Mouse (Mus musculus): ENCODE data around the gene Sstr3.

The Sstr3 gene

DNA sequence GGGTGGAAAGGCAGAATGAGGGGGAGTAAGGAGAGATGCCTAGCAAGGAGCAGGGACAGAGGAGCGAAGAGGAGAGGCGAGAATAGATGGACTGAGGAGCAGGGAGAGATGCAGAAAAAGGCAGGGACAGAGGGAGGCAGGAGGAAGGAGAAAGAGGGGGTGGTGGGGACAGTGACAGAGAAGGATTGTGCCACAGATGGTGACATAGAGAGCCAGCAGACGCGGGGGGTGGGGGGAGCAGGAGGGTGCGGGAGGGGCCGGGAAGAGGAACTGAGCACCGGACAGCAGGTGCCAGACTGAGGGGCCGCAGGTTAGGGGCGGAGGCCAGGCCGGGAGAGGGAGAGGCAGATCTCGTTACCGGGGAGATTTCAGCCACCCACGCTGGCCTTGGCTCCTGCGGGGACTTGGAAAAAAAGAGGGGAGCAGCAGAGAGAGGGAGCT is at the start of gene Sstr3:
TSS of gene Sstr3 (minus strand) at position 125 of the 441 bp plus-strand sequence.
- DNase-seq (ENCODE audit: low spot score), result no peak

DNA sequence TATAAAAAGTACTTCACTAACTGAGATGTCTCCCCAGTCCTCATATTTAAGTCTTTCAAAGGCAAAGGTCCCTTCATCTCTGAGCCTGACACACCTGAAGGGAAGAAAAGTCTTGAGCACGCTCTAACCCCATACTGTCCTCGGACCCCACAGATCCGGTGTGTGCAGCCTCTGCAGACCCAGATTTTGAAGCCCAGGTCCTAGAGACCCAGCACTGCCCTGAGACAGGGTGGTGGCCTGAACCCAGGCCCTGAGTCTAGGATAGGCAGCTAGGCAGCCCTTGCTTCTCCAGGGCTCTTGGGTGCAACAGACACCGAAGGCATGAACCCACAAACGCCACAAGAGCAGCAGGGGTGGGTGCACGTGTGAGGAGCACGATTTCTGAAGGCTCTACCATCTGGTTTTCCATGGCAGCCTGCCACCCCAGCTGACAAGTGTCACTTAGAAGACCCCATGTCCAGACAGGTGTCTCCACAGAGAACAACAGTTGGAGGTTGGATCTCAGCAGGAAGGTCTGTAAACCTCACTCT is 49.5 kb upstream of the Sstr3 start:
- no peak for DNase-seq (ENCODE audit: low spot score)

DNA sequence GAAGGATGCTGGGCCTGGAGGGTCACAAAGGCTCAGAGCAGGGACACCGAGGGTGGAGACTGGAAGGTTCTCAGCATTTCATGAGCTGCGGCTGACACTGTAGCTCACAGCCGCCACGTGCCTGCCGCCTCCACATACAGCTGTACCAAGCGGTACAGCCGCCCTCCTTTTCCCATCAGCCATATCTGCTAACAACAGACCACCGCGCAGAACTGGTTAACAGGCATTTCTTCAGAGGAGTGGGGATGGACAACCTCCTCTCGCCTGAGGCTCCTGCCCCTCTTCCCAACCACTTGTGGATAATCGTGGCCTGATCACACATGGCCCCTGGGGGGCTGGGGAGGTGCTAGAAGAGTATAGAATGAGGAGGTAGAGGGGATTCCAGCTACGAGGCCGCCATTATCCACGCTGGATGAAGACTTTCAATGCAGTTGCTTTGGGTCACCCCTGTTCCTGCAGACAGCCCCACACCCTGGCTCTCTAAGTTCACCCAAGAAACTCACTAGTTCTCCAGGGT is 48.0 kb upstream of the Sstr3 start:
- DNase-seq (ENCODE audit: low spot score), result no peak

DNA sequence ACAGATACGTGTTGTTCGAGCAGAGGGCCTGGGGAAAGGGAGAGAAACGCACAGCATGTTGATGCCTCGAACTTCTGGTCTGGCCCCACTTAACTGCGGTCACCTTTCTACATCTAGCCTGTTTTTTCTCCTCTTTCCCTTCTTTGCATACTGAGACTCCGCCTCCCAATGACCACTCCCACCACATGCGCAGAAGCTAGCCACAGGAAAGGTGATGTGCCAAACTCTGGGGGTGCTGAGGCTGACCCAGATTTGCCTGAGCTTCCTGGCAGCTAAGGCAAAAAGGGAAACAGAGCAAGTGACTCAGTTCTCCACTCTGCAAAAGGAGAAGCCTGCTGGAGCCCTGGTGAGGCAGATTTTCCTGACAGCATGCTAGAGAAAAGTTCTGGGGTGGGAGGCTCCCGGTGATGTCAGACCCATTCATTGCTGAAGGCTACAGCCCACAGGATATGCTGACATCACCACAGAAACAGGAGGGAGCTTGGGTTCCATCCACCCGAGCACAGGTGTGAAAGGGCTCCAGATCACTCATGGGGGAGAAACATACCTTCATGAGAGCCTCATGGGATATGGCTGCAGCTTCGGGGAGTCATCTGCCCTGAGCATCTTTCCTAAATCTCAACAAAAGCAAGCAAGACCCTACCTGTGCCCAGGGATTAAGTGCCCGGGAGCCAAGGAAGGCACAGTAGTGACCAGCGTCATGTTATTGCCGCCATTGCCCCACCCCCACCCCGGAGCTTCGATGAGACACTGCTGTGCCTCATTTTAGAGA is 47.4 kb upstream of the Sstr3 start:
- DNase-seq (ENCODE audit: low spot score), result no peak

DNA sequence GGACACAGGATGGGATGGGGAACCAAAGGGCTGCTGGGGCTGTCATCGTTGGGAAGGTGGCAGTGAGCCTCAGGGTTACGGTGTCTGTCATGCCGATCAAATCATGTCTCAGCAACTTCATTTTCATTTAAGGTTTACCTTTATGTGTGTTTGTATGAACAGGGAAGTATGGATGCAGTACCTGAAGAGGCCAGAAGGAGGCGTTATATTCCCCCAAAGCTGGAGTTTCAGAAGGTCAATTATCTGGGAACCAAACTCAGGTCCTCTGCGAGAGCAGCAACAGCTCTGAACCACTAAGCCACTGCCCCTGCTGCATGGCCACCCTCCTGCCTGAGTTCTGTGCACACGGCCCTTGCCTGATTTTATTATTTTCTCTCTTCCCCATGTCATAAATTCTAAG is 46.3 kb upstream of the Sstr3 start:
- no peak for DNase-seq (ENCODE audit: low spot score)

DNA sequence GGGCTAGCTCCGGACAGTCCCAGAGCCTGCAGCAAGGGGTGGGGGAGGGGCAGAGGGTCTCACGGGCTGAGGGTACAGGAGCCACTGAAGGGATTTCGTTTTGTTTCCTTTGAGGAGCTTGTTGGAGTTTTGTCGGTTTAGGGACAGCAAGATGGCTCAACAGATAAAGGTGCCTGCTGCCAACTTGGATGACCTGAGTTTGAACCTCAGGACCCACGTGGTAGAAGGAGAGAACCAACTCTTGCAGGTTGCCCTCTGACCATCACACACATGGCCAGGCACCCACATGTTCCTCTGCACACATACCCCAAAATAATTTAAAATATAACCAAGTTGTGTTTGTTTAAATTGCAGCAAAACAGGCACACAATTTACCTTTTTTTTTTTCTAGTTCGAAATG is 45.5 kb upstream of the Sstr3 start:
- no peak for DNase-seq (ENCODE audit: low spot score)

DNA sequence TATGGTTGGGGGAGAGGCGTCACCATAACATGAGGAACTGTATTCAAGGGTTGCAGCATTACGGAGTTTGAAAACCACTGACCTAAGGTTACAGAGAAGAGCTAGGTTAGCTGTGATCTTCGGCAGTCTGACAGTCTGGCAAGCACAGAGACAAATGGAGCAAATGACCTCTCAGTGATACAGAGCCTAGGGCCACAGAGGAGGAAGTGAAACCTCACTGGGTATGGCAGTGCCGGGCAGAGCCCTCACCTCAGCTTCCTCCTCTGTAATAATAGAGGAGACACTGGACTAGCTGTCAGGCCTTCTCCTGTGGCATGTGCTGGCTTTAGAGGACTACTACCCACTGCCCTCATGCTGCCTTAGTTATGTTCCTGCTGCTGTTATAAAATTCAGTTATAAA is 44.4 kb upstream of the Sstr3 start:
- no peak for DNase-seq (ENCODE audit: low spot score)

DNA sequence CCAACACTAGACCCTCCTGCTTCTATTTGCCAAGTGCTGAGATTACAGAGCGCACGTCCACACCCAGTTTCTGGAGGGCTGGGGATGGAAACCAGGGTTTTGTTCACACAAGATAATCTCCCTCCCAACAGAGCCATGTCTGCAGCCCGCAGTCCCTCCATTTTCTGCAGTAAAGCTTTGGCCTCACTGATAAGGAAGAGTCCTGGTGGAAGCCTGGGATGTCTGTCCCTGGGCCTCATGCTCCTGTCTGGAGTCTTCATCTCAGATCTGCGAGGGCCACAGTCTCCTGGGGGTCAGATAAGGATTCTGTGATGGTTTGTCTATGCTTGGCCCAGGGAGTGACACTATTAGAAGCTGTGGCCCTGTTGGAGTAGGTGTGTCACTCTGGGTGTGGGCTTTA is 43.6 kb upstream of the Sstr3 start:
- no peak for DNase-seq (ENCODE audit: low spot score)

DNA sequence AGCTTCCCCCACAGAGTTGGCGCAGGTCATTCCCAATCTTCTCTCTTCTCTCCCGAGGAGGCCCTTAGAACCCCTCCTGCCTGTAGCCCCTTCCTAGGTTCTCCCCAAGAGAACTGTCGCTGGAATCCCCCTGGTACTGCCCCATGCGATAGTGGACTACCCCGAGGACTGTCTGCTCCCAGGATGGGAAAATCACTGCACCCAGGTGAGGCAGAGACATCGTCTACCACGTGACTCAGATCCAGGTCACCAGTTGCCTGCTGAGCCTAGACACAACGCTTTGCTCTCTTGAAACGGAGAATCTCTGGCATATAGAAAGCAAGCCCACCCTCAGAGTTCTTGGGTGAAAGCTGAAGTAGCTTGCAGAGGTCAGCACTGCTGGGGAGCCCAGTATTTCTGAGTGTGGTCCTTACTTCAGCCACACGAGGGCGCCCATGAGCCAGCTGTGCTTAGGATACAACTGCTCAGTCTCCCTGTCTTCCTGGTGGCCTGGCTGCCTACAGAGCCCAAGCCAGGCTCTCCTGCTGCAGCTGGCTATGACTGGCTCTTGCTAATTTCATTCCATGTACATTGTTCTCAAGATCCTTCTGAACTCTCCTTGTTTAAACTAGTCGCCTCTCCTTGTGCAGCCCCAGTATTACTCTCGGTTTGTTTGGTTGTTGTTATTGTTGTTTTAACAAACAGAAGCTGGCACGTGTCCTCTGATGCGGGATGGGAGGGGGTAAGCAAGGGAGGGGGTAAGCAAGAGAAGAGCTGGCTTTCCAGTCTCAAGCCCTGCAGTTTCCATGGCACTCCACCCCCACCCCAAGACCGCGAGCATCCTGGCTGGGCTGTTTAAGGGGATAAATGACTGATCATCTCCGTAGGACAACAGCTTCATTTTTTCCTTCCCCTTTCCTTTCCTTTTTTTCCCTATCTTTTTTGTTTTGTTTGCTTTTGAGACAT is 42.8 kb upstream of the Sstr3 start:
- DNase-seq (ENCODE audit: low spot score), result peak; percentile 85

DNA sequence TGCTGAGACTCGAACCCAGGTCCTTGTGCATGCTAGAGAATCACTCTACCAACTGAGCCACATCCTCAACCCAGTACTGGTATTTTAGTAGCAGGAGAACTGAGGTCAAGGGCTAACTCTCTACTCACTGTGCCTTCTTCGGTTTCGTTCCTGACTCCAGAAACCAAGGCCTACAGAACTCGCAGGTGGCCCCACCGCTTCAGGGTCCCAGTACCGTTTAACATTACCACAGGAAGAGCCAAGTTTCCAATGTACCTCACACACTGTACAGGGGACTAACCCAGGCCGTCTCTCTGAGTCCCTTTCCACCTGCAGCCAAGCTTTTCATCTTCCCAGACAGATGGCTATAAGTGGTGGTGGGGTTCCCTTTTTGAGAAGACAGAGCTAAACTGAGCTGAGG is 40.9 kb upstream of the Sstr3 start:
- DNase-seq (ENCODE audit: low spot score), result no peak

DNA sequence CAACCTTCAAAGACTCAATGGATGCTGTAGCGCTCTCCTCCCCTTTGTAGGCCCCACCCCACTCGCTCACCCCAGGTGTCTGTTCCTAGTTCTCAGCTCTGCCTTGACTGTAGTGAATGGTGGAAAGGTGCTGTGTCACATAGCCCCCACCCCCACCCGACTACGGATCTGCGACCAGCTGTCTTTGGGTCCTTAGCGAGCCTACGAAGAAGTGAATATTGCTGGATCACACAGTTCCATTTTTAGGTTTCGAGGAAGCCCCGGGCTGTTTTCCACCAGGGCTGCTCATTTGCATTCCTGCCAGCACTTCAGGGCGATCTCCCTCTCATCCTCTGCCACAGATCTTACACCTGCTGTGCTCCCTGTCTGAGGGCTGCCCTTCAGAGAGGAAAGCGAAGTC is 38.9 kb upstream of the Sstr3 start:
- no peak for DNase-seq (ENCODE audit: low spot score)

DNA sequence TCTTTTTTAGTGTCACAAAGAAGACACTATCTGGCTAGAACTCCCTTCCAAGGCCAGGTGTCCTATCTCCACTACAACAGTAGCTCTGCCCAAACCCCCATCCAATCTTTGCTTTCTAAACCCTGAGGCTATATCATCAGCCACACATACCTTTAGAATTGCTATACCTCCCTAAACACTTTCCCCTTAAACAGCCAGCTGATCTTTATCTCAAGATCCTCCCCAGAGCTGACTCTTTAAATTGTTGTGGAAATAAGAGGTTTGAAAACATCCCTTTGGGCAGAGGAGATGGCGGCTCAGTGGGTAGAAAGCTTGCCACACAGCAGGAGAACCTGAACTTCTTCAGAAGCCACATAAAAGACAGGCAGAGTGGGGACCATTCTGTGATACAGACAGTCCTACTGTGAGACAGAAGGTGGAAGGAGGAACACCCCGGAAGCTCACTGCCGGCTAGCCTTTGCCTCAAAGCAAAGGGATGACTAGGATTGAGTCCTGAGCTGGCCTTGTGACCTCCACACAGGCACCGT is 31.9 kb upstream of the Sstr3 start:
- DNase-seq (ENCODE audit: low spot score), result no peak

DNA sequence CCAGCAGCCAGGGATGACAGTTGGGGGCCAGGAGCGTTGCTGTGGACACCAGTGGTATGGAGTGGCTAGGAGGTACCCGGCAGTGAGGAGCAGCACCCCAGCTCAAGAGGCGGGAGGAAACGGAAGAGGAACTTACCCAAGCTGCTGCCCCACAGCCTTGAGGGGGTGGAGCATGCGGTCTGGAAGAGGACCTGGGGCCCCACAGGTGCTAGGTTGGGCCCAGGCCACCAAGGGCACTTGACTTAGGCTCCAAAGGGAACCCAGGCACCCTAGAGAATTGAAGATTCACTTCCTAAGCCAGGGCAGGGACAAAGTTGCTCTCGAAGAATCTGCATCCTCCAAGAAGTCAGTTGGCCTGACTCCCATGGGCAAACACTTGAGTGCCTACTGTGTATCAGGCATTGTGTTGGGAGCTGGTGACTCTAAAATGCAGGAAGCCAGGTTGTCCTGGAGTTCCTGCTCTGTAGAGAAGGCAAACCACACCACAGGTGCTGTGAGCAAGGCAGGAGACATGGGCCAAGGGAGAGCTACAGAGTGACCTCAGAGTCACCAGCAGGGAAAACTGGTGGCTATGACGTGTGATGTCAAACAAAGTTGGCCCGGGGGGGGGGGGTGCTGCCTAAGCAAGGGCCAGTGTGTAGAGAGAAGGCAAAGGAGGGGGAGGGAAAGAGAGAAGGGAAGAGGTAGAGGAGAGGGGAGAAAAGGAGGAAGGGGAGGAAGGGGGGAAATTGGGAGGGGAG is 28.3 kb upstream of the Sstr3 start, which contains the start of gene Rac2:
TSS of gene Rac2 (minus strand) at position 126 of the 740 bp plus-strand sequence.
- no peak for DNase-seq (ENCODE audit: low spot score)

DNA sequence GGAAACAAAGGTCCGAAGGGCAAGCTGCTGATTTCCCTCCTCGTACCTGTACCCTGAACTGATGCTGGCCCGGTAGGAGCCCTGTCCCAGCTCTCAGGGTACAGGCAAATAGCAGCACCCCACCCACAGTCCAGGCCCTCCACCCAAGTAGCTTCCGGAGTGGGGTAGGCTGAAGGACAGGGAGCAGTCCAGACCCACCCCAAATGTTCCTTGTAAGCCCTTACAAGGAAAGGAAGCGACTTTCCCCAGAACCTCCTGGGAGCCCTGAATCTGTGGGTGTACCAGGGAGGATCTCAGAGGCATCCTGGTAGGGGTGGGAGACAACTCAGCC is 27.8 kb upstream of the Sstr3 start:
- no peak for DNase-seq (ENCODE audit: low spot score)

DNA sequence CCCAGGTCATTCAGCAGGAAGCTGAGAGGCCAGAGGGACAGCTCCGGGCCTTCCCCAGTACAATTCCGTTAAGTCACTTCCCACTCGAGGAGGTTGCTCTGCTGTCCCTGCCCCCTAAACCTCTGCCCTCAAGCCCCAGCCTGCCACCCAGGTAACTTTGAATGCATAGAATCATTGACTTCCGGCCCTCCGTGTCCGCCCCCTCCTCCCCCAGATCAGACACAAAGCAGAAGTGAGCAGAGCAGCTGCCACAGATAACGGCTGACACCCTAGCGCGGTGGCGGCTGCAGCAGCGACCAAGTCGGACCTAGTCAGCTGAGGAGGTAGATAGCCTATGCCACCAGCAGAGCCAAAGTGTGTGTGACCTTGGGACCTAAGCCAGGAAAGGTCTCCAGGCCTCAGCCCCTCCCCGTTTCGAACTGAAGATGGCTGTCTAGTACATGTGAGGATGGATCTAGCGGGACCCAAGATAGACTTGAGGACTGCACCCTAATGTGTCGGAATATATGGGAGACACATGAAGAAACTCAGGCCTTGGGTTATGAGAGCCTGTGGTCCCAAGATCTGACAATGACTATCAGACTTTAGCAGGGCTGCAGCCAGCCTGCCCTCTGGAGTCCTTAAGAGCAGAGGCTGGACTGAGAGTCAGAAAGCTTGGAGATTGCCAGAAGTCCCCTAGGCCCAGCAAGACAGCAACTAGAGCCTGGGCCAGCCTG is 27.2 kb upstream of the Sstr3 start:
- no peak for DNase-seq (ENCODE audit: low spot score)

DNA sequence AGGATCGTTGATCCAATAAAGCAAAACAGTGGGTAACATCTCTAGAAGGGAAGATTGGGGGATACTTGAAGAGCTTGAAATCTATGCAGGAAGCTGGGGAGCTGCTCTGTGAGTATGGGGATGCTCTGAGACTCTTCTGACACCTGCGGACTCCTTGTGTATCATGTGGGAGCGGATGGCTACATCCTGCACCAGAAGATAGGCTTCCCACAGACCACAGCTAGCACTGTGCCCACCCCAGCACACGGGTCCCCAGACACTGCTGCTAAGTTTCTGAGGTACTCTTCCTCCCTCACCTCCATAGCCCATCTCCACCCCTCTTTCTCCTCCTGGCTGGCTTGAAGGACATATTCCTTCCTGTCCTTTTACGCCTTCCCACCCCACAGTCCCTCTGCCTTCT is 25.7 kb upstream of the Sstr3 start:
- no peak for DNase-seq (ENCODE audit: low spot score)

DNA sequence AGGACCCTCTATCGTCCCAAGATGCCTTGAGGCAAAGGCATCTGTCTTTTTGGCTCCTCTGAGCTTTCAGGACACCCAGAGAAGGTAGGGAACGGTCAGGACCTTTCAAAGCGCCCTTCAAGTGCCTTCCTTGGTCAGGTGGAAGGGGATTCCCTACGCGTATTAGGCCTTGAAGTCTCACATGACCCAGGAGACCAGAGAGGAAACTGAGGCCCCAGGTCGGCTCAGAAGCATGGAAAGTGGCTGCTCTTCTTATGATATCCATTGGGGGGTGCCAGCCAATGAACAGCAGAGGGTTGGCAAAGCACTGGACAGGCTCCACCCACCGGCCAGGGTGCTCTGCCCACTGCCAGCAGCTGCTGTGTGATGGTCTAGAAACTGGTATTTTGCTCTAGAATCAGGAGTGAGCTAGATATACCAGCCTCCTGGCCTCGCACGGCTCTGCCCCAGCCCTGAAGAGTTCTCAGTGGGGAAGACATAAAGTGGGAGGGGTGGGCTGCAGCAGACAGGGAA is 23.2 kb upstream of the Sstr3 start:
- DNase-seq (ENCODE audit: low spot score), result no peak

DNA sequence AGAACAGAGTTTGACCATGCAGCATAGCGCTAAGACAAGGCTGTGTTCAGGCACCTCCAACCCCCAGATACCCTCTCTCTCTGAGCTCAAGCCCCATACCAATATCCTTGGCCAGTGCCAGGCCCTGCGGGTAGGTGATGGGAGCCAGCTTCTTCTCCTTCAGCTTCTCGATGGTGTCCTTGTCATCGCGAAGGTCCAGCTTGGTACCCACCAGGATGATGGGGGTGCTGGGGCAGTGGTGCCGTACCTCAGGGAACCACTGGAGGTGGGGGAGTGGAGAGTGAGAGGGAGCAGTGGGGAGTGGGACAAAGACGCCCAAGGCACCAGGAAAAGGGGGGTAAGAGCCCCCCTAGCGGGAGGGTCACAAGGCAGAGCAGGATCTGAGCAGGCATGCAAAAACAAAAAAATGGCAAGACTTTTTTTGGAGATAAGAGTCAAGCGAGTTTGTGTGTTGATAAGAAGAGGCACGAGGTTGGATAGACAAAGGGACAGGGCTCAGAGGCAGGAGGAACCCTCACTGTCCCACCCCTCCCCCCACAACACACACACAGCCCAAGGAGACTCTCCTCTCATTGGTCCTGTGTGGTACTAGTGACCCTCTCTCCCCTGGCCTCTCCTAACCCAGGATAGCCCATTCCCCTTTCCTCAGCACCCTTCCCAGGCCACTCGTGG is 20.4 kb upstream of the Sstr3 start:
- no peak for DNase-seq (ENCODE audit: low spot score)

DNA sequence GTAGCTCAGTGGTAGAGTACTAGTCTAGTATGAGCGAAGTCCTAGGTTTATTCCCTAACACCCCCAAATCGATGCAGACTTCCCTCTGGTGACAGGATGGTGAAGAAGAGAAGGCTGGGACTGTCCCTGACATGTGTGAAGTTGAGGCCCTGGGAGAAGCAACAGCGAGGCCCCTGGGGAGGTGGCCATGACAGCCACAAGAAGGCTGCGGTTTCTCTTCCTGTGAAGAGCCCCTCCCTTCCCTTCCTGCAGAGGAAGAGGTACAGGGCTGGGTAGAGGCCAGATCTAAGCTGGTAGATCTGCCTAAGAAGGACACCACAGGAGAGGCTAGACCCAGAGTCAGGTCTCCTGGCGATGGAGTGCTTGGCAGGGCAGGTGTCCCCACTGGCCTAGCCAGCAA is 19.5 kb upstream of the Sstr3 start:
- DNase-seq (ENCODE audit: low spot score), result no peak

DNA sequence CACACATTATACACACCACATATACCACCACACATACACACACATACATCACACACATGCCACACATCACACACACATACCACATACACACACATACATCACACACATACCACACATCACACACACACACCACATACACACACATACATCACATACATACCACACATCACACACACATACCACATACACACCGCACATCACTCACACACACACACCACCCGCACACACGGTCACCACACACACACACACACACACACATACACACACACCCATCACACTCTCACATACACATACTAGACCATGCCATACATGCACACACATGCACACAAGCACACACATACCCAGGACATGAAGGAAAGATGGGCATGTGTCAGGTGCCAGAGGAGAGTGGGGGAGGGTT is 18.9 kb upstream of the Sstr3 start:
- DNase-seq (ENCODE audit: low spot score), result no peak
